Mouse (Mus musculus) lung, postnatal 0 days (tissue): ENCODE results near the gene 1700034J05Rik.

Source experiments
- CTCF ChIP-seq: IDR thresholded peaks from 2 replicates; pipeline ENCODE4 v1.5.1; 2016; ENCODE audit warnings: antibody characterized with exemption, mild to moderate bottlenecking
- EP300 ChIP-seq: IDR thresholded peaks from 2 replicates; pipeline ENCODE4 v1.6.1; 2016; ENCODE audit warnings: antibody characterized with exemption, mild to moderate bottlenecking, control low read depth

- TF ChIP-seq EP300 (no peak), CTCF (no peak)
These were observed 25.2 kb downstream of the 1700034J05Rik start for GRCm38 (mm10) chr6:146929031-146929430.
